Mouse (Mus musculus) testis, adult 10 weeks (tissue): ENCODE data around the gene Mlh3. TPM values are rescaled to one million over a fixed set of nuclear protein-coding genes. Genes with fewer than 3 reads are reported as not detected.

Experiments
- polyA plus RNA-seq: library from polyadenylated mRNA; stranded (reverse); fragments of 350-450 nt; fragmentation: Illumina TruSeq; extraction: RNeasy Lipid Tissue Mini Kit (QIAGEN cat#74804); gene quantifications from one replicate; pipeline ENCODE4 v1.2.3, GENCODE M21; 2014; ENCODE audit warnings: low read depth, low replicate concordance

Gene Mlh3
- 41.0 TPM for polyA plus RNA-seq

GRCm38 (mm10) chr12:85270319-85270718 lies at the start of gene Mlh3:
Mlh3 (minus strand) TSS chr12:85270599.

GRCm38 (mm10) chr12:85288486-85289156 lies 18.2 kb upstream of the Mlh3 start, which contains the start of gene Zc2hc1c:
Zc2hc1c (plus strand) TSS chr12:85288591.

GRCm38 (mm10) chr12:85287809-85288485 lies 17.5 kb upstream of the Mlh3 start, which contains the start of gene Acyp1:
Acyp1 (minus strand) TSS chr12:85288438.

GRCm38 (mm10) chr12:85219236-85219904 lies 51.0 kb downstream of the Mlh3 start, which contains the start of gene Eif2b2:
Eif2b2 (plus strand) TSS chr12:85219481.

Other genes with a start within 250 kb of the Mlh3 start
- 5.3 TPM for gene Prox2, start 159.8 kb downstream of the Mlh3 start, polyA plus RNA-seq
- gene Dlst, start 159.8 kb downstream of the Mlh3 start, polyA plus RNA-seq = 85.8 TPM
- gene Rps6kl1, start 119.3 kb downstream of the Mlh3 start, polyA plus RNA-seq = not detected
- 2.1 TPM for gene Pgf, start 92.8 kb downstream of the Mlh3 start, polyA plus RNA-seq
- gene Eif2b2, start 51.1 kb downstream of the Mlh3 start, polyA plus RNA-seq = 4.6 TPM
- gene Acyp1, start 17.8 kb upstream of the Mlh3 start, polyA plus RNA-seq = 163 TPM
- 6.6 TPM for gene Zc2hc1c, start 18.0 kb upstream of the Mlh3 start, polyA plus RNA-seq
- gene Nek9, start 68.8 kb upstream of the Mlh3 start, polyA plus RNA-seq = 27.9 TPM
- 175 TPM for gene Tmed10, start 104.2 kb upstream of the Mlh3 start, polyA plus RNA-seq
- gene Fos, start 203.3 kb upstream of the Mlh3 start, polyA plus RNA-seq = 0.34 TPM